Mouse (Mus musculus): ENCODE measurements around the gene Slc47a2. TPM values are rescaled to one million over a fixed set of nuclear protein-coding genes. Genes with fewer than 3 reads are reported as not detected.

Slc47a2 gene
- polyA plus RNA-seq, 1 experiment from 2014 or later, result not detected

- no peak overlapping the region for H3K27ac ChIP-seq (replicated peaks)
- no peak overlapping the region for H3K9ac ChIP-seq (replicated peaks)
- no peaks in the 10 kb centered on the region for H3K36me3 ChIP-seq
- H3K4me3 ChIP-seq (replicated peaks), result no peak overlapping the region
- 0 out of 2 replicates have a peak, but pooled peaks cover 2% of the 10 kb centered on the region for H3K4me1 ChIP-seq
- 21% methylated on average over 13 of the region's 16 CpGs for WGBS
- peak overlapping the region; percentile 20 for H3K4me2 ChIP-seq
- H3K27me3 ChIP-seq (replicated peaks), result no peaks in the 10 kb centered on the region
- ATAC-seq (ENCODE audit: low FRiP score), result no peak
- H3K9me3 ChIP-seq (replicated peaks), result no peaks in the 10 kb centered on the region
Observed at GRCm38 (mm10) chr11:61300716-61301392, 41.8 kb downstream of the Slc47a2 start.

DNA sequence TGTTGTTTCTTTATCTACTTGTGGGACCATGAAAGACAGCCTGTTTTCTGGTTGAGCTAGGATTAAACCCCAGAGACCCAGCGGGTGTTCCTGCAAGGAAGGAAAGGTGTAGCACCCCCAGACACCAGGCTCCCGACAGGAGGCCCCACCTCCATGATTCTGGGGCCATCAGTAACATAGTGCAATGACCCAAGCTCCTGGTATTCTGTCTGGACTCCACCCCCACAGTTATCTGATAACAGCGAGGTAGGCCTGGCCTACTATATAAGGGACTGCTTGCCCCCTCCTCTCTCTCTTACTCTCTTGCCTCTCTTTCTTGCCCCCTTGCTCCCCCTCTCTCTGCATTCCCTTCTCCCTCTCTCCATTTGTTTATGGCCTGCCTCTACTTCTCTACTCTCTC is 42.5 kb downstream of the Slc47a2 start:
- H3K4me1 ChIP-seq, result 0 out of 2 replicates have a peak, but pooled peaks cover 2% of the 10 kb centered on the region
- no peak overlapping the region; the same call in 1 of the 2 replicates for H3K4me2 ChIP-seq
- no peaks in the 10 kb centered on the region for H3K9me3 ChIP-seq (replicated peaks)
- no peak overlapping the region for H3K4me3 ChIP-seq (replicated peaks)
- WGBS, result 65% methylated on average over 3 of the region's 3 CpGs
- ATAC-seq (ENCODE audit: low FRiP score), result no peak
- H3K27ac ChIP-seq (replicated peaks), result no peak overlapping the region
- no peak overlapping the region for H3K9ac ChIP-seq (replicated peaks)
- no peaks in the 10 kb centered on the region for H3K36me3 ChIP-seq
- H3K27me3 ChIP-seq (replicated peaks), result no peaks in the 10 kb centered on the region

GRCm38 (mm10) chr11:61297901-61298300 is 44.8 kb downstream of the Slc47a2 start:
- Histone ChIP-seq H3K27ac (replicated peaks) (no peak overlapping the region), H3K4me1 (0 out of 2 replicates have a peak, but pooled peaks cover 2% of the 10 kb centered on the region), H3K4me3 (replicated peaks) (no peak overlapping the region), H3K9me3 (replicated peaks) (no peaks in the 10 kb centered on the region), H3K36me3 (no peaks in the 10 kb centered on the region), H3K9ac (replicated peaks) (no peak overlapping the region), H3K27me3 (replicated peaks) (no peaks in the 10 kb centered on the region), H3K4me2 (no peak overlapping the region)
- WGBS, result 80% methylated on average over 2 of the region's 2 CpGs
- ATAC-seq (ENCODE audit: low FRiP score), result no peak

GRCm38 (mm10) chr11:61297326-61297725 is 45.3 kb downstream of the Slc47a2 start:
- Histone ChIP-seq H3K4me3 (replicated peaks) (no peak overlapping the region), H3K4me2 (no peak overlapping the region), H3K27me3 (replicated peaks) (no peaks in the 10 kb centered on the region), H3K36me3 (no peaks in the 10 kb centered on the region), H3K4me1 (0 out of 2 replicates have a peak, but pooled peaks cover 2% of the 10 kb centered on the region), H3K27ac (replicated peaks) (no peak overlapping the region), H3K9me3 (replicated peaks) (no peaks in the 10 kb centered on the region), H3K9ac (replicated peaks) (no peak overlapping the region)
- ATAC-seq (ENCODE audit: low FRiP score), result no peak
- 95% methylated on average over 2 of the region's 2 CpGs for WGBS

DNA sequence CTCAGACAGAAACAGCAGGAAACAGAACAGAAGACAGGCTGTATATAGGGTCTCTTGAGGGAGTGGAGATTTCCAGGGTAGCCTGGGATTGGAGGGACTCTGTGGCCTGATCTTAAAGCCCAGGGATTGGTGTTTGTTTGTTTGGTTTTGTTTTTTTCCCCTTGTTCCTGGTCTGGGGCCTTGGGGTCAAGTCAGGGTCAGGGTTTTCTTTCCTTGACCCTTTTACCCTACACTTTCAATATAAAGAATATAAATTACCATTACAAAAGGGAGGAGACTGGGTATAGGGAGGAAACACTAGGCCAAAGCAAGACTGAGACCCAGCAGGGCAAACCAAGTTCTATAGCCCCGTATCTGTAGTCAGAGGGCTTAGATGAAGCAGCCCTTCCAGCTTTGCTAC is 46.1 kb downstream of the Slc47a2 start:
- H3K9me3 ChIP-seq (replicated peaks), result no peaks in the 10 kb centered on the region
- 31% methylated on average over 1 of the region's 1 CpGs for WGBS
- H3K27me3 ChIP-seq (replicated peaks), result no peaks in the 10 kb centered on the region
- H3K27ac ChIP-seq (replicated peaks), result no peak overlapping the region
- no peak overlapping the region for H3K4me3 ChIP-seq (replicated peaks)
- 0 out of 2 replicates have a peak, but pooled peaks cover 2% of the 10 kb centered on the region for H3K4me1 ChIP-seq
- H3K4me2 ChIP-seq, result no peak overlapping the region
- ATAC-seq (ENCODE audit: low FRiP score), result no peak
- H3K36me3 ChIP-seq, result no peaks in the 10 kb centered on the region
- H3K9ac ChIP-seq (replicated peaks), result no peak overlapping the region

GRCm38 (mm10) chr11:61295556-61295955 is 47.1 kb downstream of the Slc47a2 start:
- Histone ChIP-seq H3K9ac (replicated peaks) (no peak overlapping the region), H3K36me3 (no peaks in the 10 kb centered on the region), H3K4me2 (no peak overlapping the region), H3K27me3 (replicated peaks) (no peaks in the 10 kb centered on the region), H3K4me3 (replicated peaks) (no peak overlapping the region), H3K4me1 (no peaks in the 10 kb centered on the region), H3K27ac (replicated peaks) (no peak overlapping the region), H3K9me3 (replicated peaks) (no peaks in the 10 kb centered on the region)
- WGBS, result 98% methylated on average over 2 of the region's 2 CpGs
- ATAC-seq (ENCODE audit: low FRiP score), result no peak

- Histone ChIP-seq H3K27me3 (replicated peaks) (no peaks in the 10 kb centered on the region), H3K4me3 (replicated peaks) (no peak overlapping the region), H3K9ac (replicated peaks) (no peak overlapping the region), H3K36me3 (no peaks in the 10 kb centered on the region), H3K27ac (replicated peaks) (no peak overlapping the region), H3K9me3 (replicated peaks) (no peaks in the 10 kb centered on the region), H3K4me2 (no peak overlapping the region), H3K4me1 (no peaks in the 10 kb centered on the region)
- no peak for ATAC-seq (ENCODE audit: low FRiP score)
- WGBS, result 82% methylated on average over 3 of the region's 3 CpGs
Observed at GRCm38 (mm10) chr11:61294431-61294830, 48.2 kb downstream of the Slc47a2 start.

- no peak for ATAC-seq (ENCODE audit: low FRiP score)
- 14% methylated on average over 2 of the region's 2 CpGs for WGBS
- no peak overlapping the region for H3K4me3 ChIP-seq (replicated peaks)
- no peak overlapping the region for H3K4me2 ChIP-seq
- H3K9ac ChIP-seq (replicated peaks), result no peak overlapping the region
- H3K4me1 ChIP-seq, result no peaks in the 10 kb centered on the region
- H3K27me3 ChIP-seq (replicated peaks), result no peaks in the 10 kb centered on the region
- no peaks in the 10 kb centered on the region for H3K36me3 ChIP-seq
- no peaks in the 10 kb centered on the region for H3K9me3 ChIP-seq (replicated peaks)
- no peak overlapping the region for H3K27ac ChIP-seq (replicated peaks)
Observed at GRCm38 (mm10) chr11:61293251-61293650, 49.4 kb downstream of the Slc47a2 start.

DNA sequence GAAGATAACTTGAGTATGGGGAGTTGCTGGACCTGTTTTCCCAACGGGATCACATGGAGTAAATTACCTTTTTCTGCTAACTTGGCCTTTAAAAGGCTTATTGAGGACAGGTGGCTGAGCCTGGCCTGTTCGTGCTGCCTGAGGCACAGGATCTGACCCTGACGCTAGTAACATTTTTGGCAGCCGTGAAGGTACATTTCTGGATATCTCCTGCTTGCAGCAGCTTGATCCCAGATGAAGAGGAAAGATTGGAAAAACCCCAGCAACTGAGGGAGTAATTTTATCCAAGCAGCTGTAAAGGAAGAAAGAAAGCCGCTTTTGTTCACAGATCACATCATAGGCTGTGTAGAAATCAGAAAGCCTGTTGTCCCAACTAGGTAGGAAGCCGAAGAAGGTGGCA is 58.3 kb downstream of the Slc47a2 start:
- Histone ChIP-seq H3K27me3 (replicated peaks) (no peaks in the 10 kb centered on the region), H3K4me3 (replicated peaks) (no peak overlapping the region), H3K9ac (replicated peaks) (no peak overlapping the region), H3K4me1 (no peaks in the 10 kb centered on the region), H3K4me2 (no peak overlapping the region), H3K27ac (replicated peaks) (no peak overlapping the region), H3K9me3 (replicated peaks) (no peaks in the 10 kb centered on the region), H3K36me3 (no peaks in the 10 kb centered on the region)
- no peak for ATAC-seq (ENCODE audit: low FRiP score)
- 87% methylated on average over 6 of the region's 6 CpGs for WGBS

GRCm38 (mm10) chr11:61283414-61284049 is 59.1 kb downstream of the Slc47a2 start:
- H3K36me3 ChIP-seq, result no peaks in the 10 kb centered on the region
- H3K4me2 ChIP-seq, result no peak overlapping the region
- no peak overlapping the region for H3K4me3 ChIP-seq (replicated peaks)
- H3K27ac ChIP-seq (replicated peaks), result no peak overlapping the region
- no peak for ATAC-seq (ENCODE audit: low FRiP score)
- no peaks in the 10 kb centered on the region for H3K9me3 ChIP-seq (replicated peaks)
- WGBS, result 90% methylated on average over 10 of the region's 10 CpGs
- H3K27me3 ChIP-seq (replicated peaks), result no peaks in the 10 kb centered on the region
- H3K9ac ChIP-seq (replicated peaks), result no peak overlapping the region
- H3K4me1 ChIP-seq, result no peaks in the 10 kb centered on the region

GRCm38 (mm10) chr11:61278445-61279077 is 64.1 kb downstream of the Slc47a2 start:
- Histone ChIP-seq H3K4me1 (no peaks in the 10 kb centered on the region), H3K9me3 (replicated peaks) (no peaks in the 10 kb centered on the region), H3K4me2 (no peak overlapping the region), H3K4me3 (replicated peaks) (no peak overlapping the region), H3K36me3 (no peaks in the 10 kb centered on the region), H3K9ac (replicated peaks) (no peak overlapping the region), H3K27me3 (replicated peaks) (no peaks in the 10 kb centered on the region), H3K27ac (replicated peaks) (no peak overlapping the region)
- 91% methylated on average over 8 of the region's 8 CpGs for WGBS
- ATAC-seq (ENCODE audit: low FRiP score), result no peak

DNA sequence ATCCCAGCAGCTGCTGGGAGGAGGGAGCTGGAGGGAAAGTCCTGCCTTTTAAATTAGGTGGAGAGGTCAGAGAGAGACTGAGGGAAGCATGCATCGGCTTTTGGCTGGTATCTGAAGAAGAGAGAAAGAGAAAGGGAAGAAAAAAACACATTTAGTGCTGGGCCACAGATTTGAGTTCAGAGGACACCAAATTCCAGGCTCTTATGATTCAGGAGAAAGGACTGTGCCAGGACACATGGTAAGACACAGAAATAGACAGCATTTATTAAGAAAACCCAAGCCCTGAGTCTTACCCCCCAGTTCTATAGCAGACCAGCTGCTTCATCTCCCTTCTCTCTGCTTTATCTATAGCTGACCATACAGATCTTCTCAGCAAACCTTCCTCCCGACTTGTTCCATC is 64.7 kb downstream of the Slc47a2 start:
- H3K27ac ChIP-seq (replicated peaks), result no peak overlapping the region
- H3K4me1 ChIP-seq, result no peaks in the 10 kb centered on the region
- H3K27me3 ChIP-seq (replicated peaks), result no peaks in the 10 kb centered on the region
- no peak for ATAC-seq (ENCODE audit: low FRiP score)
- H3K36me3 ChIP-seq, result no peaks in the 10 kb centered on the region
- H3K4me3 ChIP-seq (replicated peaks), result no peak overlapping the region
- no peak overlapping the region for H3K9ac ChIP-seq (replicated peaks)
- H3K4me2 ChIP-seq, result no peak overlapping the region
- H3K9me3 ChIP-seq (replicated peaks), result no peaks in the 10 kb centered on the region
- 75% methylated on average over 2 of the region's 2 CpGs for WGBS
